Comparison of ENCODE assay signal across 8 mouse cellular contexts in genomic region chr12:83520311-83520890, GRCm38 (mm10). TPM values are rescaled to one million over a fixed set of nuclear protein-coding genes. Genes with fewer than 3 reads are reported as not detected.
DNase-seq lines count a peak whose midpoint lies in the region; ATAC-seq and TF ChIP-seq lines count a peak whose summit lies in the region.

TSS of gene Dcaf4 (plus strand) at chr12:83520466.

- TF ChIP-seq CTCF in G1E (IDR thresholded peaks at IDR 0.05; ENCODE audit: low read depth, low read length) = no peak
- TF ChIP-seq CTCF in forebrain, postnatal 0 days (IDR thresholded peaks at IDR 0.05; ENCODE audit: low read depth) = peak; percentile 43

- peak within 1 kb of the TSS; percentile 81 for H3K4me2 ChIP-seq in forebrain, postnatal 0 days (ENCODE audit: low read depth)
- peak within 1 kb of the TSS; percentile 63 for H3K4me2 ChIP-seq in lung, embryonic 15.5 days

- ATAC-seq in G1E (ENCODE audit: extremely low read depth, insufficient number of reproducible peaks, low FRiP score, poor library complexity, severe bottlenecking) = peak; percentile 92
- ATAC-seq in forebrain, postnatal 0 days = peak; percentile 99
- peak; percentile 99 for ATAC-seq in lung, embryonic 15.5 days (ENCODE audit: borderline replicate concordance, extremely low read depth, low FRiP score, low TSS enrichment)

- peak within 1 kb of the TSS; percentile 82 for H3K4me3 ChIP-seq in G1E (ENCODE audit: low read depth, low read length)
- H3K4me3 ChIP-seq in forebrain, postnatal 0 days (ENCODE audit: low read depth, low read length) = peak within 1 kb of the TSS; percentile 73
- H3K4me3 ChIP-seq in lung, embryonic 15.5 days = peak within 1 kb of the TSS; percentile 72

- H3K27me3 ChIP-seq in G1E (ENCODE audit: insufficient read depth, low read length) = peaks cover 3% of the 10 kb centered on the region; the same call in 1 of the 2 replicates
- no peaks in the 10 kb centered on the region for H3K27me3 ChIP-seq in forebrain, postnatal 0 days (ENCODE audit: insufficient read depth, low read length)
- no peaks in the 10 kb centered on the region for H3K27me3 ChIP-seq in lung, embryonic 15.5 days

- no peaks in the 10 kb centered on the region for H3K9me3 ChIP-seq in G1E (replicated peaks)
- H3K9me3 ChIP-seq in forebrain, postnatal 0 days (ENCODE audit: low read length) = no peaks in the 10 kb centered on the region
- no peaks in the 10 kb centered on the region for H3K9me3 ChIP-seq in lung, embryonic 15.5 days

- peak within 1 kb of the TSS; percentile 79 for H3K27ac ChIP-seq in forebrain, postnatal 0 days (ENCODE audit: low read depth, low read length)
- H3K27ac ChIP-seq in lung, embryonic 15.5 days = peak within 1 kb of the TSS; percentile 51

- WGBS in forebrain, postnatal 0 days = 2% methylated on average over 32 of the region's 32 CpGs
- under 1% methylated on average over 32 of the region's 32 CpGs for WGBS in lung, embryonic 15.5 days

- peaks cover 89% of the 10 kb centered on the region for H3K4me1 ChIP-seq in G1E (ENCODE audit: insufficient read depth, low read depth, low read length)
- H3K4me1 ChIP-seq in forebrain, postnatal 0 days (ENCODE audit: insufficient read depth) = peaks cover 13% of the 10 kb centered on the region; the same call in 1 of the 2 replicates
- peaks cover 10% of the 10 kb centered on the region for H3K4me1 ChIP-seq in lung, embryonic 15.5 days

- DNase-seq in G1E (ENCODE audit: low spot score) = peak; percentile 99
- DNase-seq in cerebellum, adult 18-20 months = peak; percentile 96 to 99
- DNase-seq in forebrain, postnatal 0 days = peak; percentile 94
- DNase-seq in heart, postnatal 4 days = peak; percentile 99
- peak; percentile 90 to 96 for DNase-seq in layer of hippocampus, adult 8-10 months (ENCODE audit: low spot score in 2 of 2)
- DNase-seq in ovary, adult 18-20 months (ENCODE audit: low spot score) = peak; percentile 96
- DNase-seq in thymus, postnatal 0 days (ENCODE audit: low spot score) = peak; percentile 95

- H3K36me3 ChIP-seq in G1E (replicated peaks) = peaks cover 25% of the 10 kb centered on the region
- H3K36me3 ChIP-seq in forebrain, postnatal 0 days (ENCODE audit: insufficient read depth) = no peaks in the 10 kb centered on the region
- H3K36me3 ChIP-seq in lung, embryonic 15.5 days = no peaks in the 10 kb centered on the region

- H3K9ac ChIP-seq in forebrain, postnatal 0 days = peak within 1 kb of the TSS; percentile 71
- peak within 1 kb of the TSS; percentile 64 for H3K9ac ChIP-seq in lung, embryonic 15.5 days

RNA-seq across cellular contexts. Expression of gene Dcaf4, which starts in this region (rescaled TPM):
- total RNA-seq in G1E (2014; fragmentation: Nextera tagmentation) = 36.1 and 46.1 TPM in 2 replicates
- 21.5 and 23.1 TPM in 2 replicates for total RNA-seq in G1E (2017)
- 30.5 and 31.2 TPM in 2 replicates for polyA plus RNA-seq in G1E (2012)
- 45.3 and 49.7 TPM in 2 replicates for total RNA-seq in forebrain, postnatal 0 days (2014; rRNA removed)
- polyA plus RNA-seq in forebrain, postnatal 0 days (2015; fragmentation: Nextera tagmentation; extraction: Ambion mirVana) = 42.4 and 42.7 TPM in 2 replicates
- 10 to 100 TPM; 15.9 to 16.6 TPM for total RNA-seq in heart, postnatal 4 days (2021)
- total RNA-seq in layer of hippocampus, adult 8-10 months (2022) = 10 to 100 TPM; 29.4 to 35.6 (median 30.6) TPM
- 21.9 and 24.0 TPM in 2 replicates for polyA plus RNA-seq in lung, embryonic 15.5 days (2015; fragmentation: Nextera tagmentation; extraction: Ambion mirVana)
- polyA plus RNA-seq in thymus, postnatal 0 days (2015; fragmentation: Nextera tagmentation; extraction: Ambion mirVana) = 25.0 and 26.2 TPM in 2 replicates

Comparison
In these comparisons a context has a peak if more than half of its experiments do, and no peak if none do; other contexts are left out.
1. Peak in every context shown above with its lines: DNase-seq, ATAC-seq, H3K4me3 ChIP-seq and H3K27ac ChIP-seq.